Mouse (Mus musculus): ENCODE results near the gene Slc41a1. TPM values are rescaled to one million over a fixed set of nuclear protein-coding genes. Genes with fewer than 3 reads are reported as not detected.
"Not testable (repeated sequence)": the region's sequence is repeated elsewhere in the genome, so short reads cannot be mapped to it uniquely, and the experiment has no call there.

Slc41a1 gene
- polyA plus RNA-seq, 1 experiment: 55.3 TPM

DNA sequence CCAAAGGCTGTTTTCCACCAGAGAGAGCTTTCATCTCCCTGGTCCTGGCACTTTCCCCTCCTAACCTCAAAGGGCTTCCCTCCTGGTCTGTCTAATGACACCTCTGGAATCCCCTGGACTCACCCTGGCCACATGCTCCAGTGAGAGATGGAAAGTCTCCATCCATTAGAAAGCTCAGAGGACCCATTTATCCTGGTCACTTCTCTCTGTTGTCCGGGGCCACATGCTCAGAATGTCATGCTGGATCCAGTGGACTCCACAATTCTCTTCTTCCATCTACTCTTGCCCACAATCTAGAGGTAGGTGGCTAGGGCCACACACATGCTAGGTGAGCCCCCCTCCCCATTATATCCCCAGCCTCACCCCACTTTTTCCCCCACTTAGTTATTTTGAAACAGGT is 18.3 kb upstream of the Slc41a1 start:
- H3K4me1 ChIP-seq (ENCODE audit: control insufficient read depth, insufficient read depth, low read length): no peaks in the 10 kb centered on the region
- TF ChIP-seq POLR2A (IDR thresholded peaks at IDR 0.05; ENCODE audit: borderline replicate concordance, insufficient read depth, low read length) (no peak), CTCF (IDR thresholded peaks at IDR 0.05; ENCODE audit: borderline replicate concordance, insufficient read depth, low read depth, low read length) (no peak)
- 73% methylated on average over 1 of the region's 1 CpGs for WGBS
- no peak for DNase-seq
- no peaks in the 10 kb centered on the region for H3K27me3 ChIP-seq (ENCODE audit: control insufficient read depth, insufficient read depth, low read length)
- H3K27ac ChIP-seq (ENCODE audit: insufficient read depth, low read length): no peak overlapping the region
- no peak overlapping the region for H3K4me3 ChIP-seq (replicated peaks; ENCODE audit: insufficient read depth, low read depth, low read length)

DNA sequence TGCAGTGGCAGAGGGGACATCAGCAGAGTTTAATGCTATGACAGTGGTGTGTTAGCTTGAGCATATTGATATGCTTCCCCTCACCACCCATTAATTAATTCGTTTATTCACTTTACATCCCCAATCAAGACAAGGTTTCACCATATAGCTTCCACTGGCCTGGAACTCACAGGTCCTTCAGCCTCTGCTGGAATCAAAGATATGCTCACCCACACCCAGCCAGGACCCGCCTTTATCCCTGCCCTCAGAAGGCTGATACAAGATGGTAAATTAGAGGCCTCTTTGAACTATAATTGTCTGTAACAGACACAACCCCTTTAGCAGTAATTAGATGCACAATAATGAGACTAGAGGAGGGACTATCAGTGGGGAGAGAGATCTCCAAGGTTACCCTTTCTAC is 17.6 kb upstream of the Slc41a1 start:
- no peak for DNase-seq
- no peak overlapping the region for H3K4me3 ChIP-seq (replicated peaks; ENCODE audit: insufficient read depth, low read depth, low read length)
- no peak overlapping the region for H3K27ac ChIP-seq (ENCODE audit: insufficient read depth, low read length)
- TF ChIP-seq CTCF (IDR thresholded peaks at IDR 0.05; ENCODE audit: borderline replicate concordance, insufficient read depth, low read depth, low read length): no peak
- no peak for TF ChIP-seq POLR2A (IDR thresholded peaks at IDR 0.05; ENCODE audit: borderline replicate concordance, insufficient read depth, low read length)
- no peaks in the 10 kb centered on the region for H3K4me1 ChIP-seq (ENCODE audit: control insufficient read depth, insufficient read depth, low read length)
- 69% methylated on average over 2 of the region's 2 CpGs for WGBS
- no peaks in the 10 kb centered on the region for H3K27me3 ChIP-seq (ENCODE audit: control insufficient read depth, insufficient read depth, low read length)

DNA sequence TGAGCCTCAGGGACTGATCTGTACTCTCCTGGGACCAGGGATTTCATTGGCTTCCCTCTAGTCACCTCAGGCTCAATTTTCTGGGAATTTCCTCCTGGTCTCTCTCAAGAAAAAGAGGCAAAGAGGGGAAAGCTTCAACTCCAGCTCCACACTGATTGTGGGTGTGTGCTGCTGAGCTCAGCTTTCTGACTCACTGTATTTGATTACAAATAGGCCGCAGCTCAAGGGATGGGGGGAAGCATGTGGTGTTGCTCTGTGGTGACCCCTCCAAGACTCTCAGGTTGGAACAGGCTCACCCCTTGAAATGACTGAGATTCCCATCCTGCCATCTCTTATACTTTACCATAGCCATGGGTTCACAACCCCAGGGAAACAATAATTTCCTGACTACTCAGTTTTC is 15.9 kb upstream of the Slc41a1 start:
- TF ChIP-seq CTCF (IDR thresholded peaks at IDR 0.05; ENCODE audit: borderline replicate concordance, insufficient read depth, low read depth, low read length): no peak
- TF ChIP-seq POLR2A (IDR thresholded peaks at IDR 0.05; ENCODE audit: borderline replicate concordance, insufficient read depth, low read length): no peak
- 97% methylated on average over 1 of the region's 1 CpGs for WGBS
- Histone ChIP-seq H3K4me1 (ENCODE audit: control insufficient read depth, insufficient read depth, low read length) (no peaks in the 10 kb centered on the region), H3K27me3 (ENCODE audit: control insufficient read depth, insufficient read depth, low read length) (no peaks in the 10 kb centered on the region), H3K4me3 (replicated peaks; ENCODE audit: insufficient read depth, low read depth, low read length) (no peak overlapping the region), H3K27ac (ENCODE audit: insufficient read depth, low read length) (no peak overlapping the region)
- DNase-seq: no peak

DNA sequence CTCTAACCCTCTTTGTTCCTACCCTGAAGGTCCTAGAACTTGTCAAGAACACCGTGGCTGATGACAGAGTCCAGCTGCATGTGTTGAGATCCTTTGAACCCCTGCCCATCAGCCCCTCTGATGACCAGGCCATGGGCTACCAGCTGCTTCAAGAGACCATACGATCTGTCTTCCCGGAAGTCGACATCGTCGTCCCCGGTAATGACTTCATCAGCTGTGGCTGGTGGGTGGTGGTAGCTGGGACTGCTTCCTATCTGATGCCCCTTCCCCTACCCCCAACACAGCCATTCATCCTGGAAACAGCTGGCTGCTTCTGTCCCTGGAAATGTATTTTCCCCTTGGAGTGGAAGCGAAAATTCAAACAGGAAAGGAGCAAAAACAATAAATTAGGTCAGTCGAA is 15.3 kb upstream of the Slc41a1 start:
- TF ChIP-seq POLR2A (IDR thresholded peaks at IDR 0.05; ENCODE audit: borderline replicate concordance, insufficient read depth, low read length) (no peak), CTCF (IDR thresholded peaks at IDR 0.05; ENCODE audit: borderline replicate concordance, insufficient read depth, low read depth, low read length) (no peak)
- H3K4me1 ChIP-seq (ENCODE audit: control insufficient read depth, insufficient read depth, low read length): no peaks in the 10 kb centered on the region
- H3K27ac ChIP-seq (ENCODE audit: insufficient read depth, low read length): no peak overlapping the region
- H3K27me3 ChIP-seq (ENCODE audit: control insufficient read depth, insufficient read depth, low read length): no peaks in the 10 kb centered on the region
- 75% methylated on average over 9 of the region's 9 CpGs for WGBS
- no peak overlapping the region for H3K4me3 ChIP-seq (replicated peaks; ENCODE audit: insufficient read depth, low read depth, low read length)
- no peak for DNase-seq

DNA sequence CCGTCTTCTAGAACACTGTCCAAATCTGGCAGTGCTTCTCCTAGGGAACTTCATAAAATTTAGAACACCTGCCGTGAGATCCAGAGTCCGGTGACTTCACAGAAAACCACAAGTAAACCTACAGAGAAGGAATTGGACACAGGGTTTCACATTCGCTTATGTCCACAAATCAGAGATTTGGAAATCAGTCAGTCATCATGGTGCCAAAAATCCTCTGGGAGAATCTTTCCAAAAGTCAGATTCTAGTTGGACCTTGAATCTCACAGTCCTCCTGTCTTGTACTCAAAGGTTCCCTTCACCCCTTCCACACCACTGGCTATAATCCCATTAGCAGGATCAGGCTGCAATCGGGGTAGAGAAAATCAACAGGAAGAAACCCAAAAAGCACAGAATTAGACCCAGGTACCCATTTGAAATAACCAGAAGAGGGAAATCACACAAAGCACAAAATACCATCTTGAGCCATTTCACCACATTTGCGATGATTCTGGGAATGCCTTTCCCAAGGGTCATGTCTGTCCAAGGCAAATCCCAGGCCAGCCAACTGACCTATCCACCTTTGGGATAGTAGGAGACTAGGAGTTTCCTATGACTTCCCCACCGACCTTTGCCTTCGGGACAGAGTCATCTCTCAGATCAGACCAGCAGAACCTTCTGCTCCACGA is 14.5 kb upstream of the Slc41a1 start:
- DNase-seq: no peak
- 80% methylated on average over 9 of the region's 9 CpGs for WGBS
- Histone ChIP-seq H3K27me3 (ENCODE audit: control insufficient read depth, insufficient read depth, low read length) (no peaks in the 10 kb centered on the region), H3K4me3 (replicated peaks; ENCODE audit: insufficient read depth, low read depth, low read length) (no peak overlapping the region), H3K4me1 (ENCODE audit: control insufficient read depth, insufficient read depth, low read length) (no peaks in the 10 kb centered on the region), H3K27ac (ENCODE audit: insufficient read depth, low read length) (no peak overlapping the region)
- TF ChIP-seq POLR2A (IDR thresholded peaks at IDR 0.05; ENCODE audit: borderline replicate concordance, insufficient read depth, low read length) (no peak), CTCF (IDR thresholded peaks at IDR 0.05; ENCODE audit: borderline replicate concordance, insufficient read depth, low read depth, low read length) (no peak)

DNA sequence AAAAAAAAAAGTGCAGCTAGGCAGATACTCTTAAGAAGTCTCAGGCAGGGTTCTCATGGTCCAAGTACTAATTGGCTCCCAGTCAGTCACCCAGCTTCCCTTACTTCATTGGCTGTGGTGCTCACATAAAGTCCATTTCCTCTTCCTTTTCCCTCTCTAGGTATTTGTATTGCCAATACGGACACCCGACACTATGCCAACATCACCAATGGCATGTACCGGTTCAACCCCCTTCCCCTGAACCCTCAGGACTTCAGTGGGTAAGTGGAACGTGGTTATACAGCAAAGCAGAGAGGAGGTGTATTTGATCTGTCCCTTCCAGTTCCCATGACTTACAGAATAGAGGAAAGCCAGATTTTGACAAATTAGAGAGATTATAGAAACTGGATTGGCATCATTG is 13.6 kb upstream of the Slc41a1 start:
- no peak for DNase-seq
- H3K4me1 ChIP-seq (ENCODE audit: control insufficient read depth, insufficient read depth, low read length): no peaks in the 10 kb centered on the region
- WGBS: 94% methylated on average over 4 of the region's 4 CpGs
- TF ChIP-seq CTCF (IDR thresholded peaks at IDR 0.05; ENCODE audit: borderline replicate concordance, insufficient read depth, low read depth, low read length): no peak
- TF ChIP-seq POLR2A (IDR thresholded peaks at IDR 0.05; ENCODE audit: borderline replicate concordance, insufficient read depth, low read length): no peak
- no peaks in the 10 kb centered on the region for H3K27me3 ChIP-seq (ENCODE audit: control insufficient read depth, insufficient read depth, low read length)
- H3K27ac ChIP-seq (ENCODE audit: insufficient read depth, low read length): no peak overlapping the region
- no peak overlapping the region for H3K4me3 ChIP-seq (replicated peaks; ENCODE audit: insufficient read depth, low read depth, low read length)

DNA sequence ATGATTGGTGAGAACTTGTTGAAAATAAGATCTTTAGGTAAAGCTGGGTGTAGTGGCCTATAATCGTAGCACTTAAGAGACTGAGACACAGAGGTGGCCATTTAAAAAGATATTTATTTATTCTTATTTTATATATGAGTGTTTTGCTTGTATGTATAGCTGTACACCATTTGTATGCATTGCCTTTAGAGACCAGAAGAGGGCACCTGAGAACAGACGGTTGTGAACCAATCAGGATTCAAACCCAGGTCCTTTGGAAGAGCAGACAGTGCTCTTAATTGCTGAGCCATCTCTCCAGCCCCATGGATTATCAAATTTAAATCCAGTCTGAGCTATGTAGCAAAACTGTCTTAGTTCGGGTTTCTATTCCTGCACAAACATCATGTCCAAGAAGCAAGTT is 13.1 kb upstream of the Slc41a1 start:
- Histone ChIP-seq H3K27ac (ENCODE audit: insufficient read depth, low read length) (no peak overlapping the region), H3K4me1 (ENCODE audit: control insufficient read depth, insufficient read depth, low read length) (no peaks in the 10 kb centered on the region), H3K4me3 (replicated peaks; ENCODE audit: insufficient read depth, low read depth, low read length) (no peak overlapping the region), H3K27me3 (ENCODE audit: control insufficient read depth, insufficient read depth, low read length) (no peaks in the 10 kb centered on the region)
- TF ChIP-seq CTCF (IDR thresholded peaks at IDR 0.05; ENCODE audit: borderline replicate concordance, insufficient read depth, low read depth, low read length): no peak
- TF ChIP-seq POLR2A (IDR thresholded peaks at IDR 0.05; ENCODE audit: borderline replicate concordance, insufficient read depth, low read length): no peak
- 90% methylated on average over 3 of the region's 3 CpGs for WGBS
- no peak for DNase-seq

DNA sequence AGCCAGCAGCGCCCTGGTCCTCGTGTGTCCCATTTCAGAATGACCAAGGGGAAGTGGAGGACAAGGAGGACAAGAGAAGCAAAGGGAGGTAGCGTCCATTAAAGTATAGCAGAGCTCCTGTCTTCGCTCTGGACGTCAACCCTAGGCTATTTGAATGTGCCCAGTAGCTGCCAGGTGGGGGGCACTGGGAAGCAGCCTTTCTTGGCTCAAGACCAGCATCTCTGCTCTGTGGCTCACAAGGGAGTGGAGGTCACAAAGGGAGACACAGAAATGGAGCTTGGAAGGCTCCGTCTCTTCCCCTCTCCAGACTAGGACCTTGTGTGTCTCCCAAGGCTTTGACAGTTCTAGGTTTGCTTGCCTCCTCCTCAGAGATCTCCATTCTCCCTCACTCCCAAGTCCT is 10.4 kb upstream of the Slc41a1 start:
- no peak for DNase-seq
- no peak overlapping the region for H3K4me3 ChIP-seq (replicated peaks; ENCODE audit: insufficient read depth, low read depth, low read length)
- H3K27ac ChIP-seq (ENCODE audit: insufficient read depth, low read length): no peak overlapping the region
- no peak for TF ChIP-seq POLR2A (IDR thresholded peaks at IDR 0.05; ENCODE audit: borderline replicate concordance, insufficient read depth, low read length)
- no peak for TF ChIP-seq CTCF (IDR thresholded peaks at IDR 0.05; ENCODE audit: borderline replicate concordance, insufficient read depth, low read depth, low read length)
- WGBS: 29% methylated on average over 6 of the region's 6 CpGs
- H3K27me3 ChIP-seq (ENCODE audit: control insufficient read depth, insufficient read depth, low read length): no peaks in the 10 kb centered on the region
- H3K4me1 ChIP-seq (ENCODE audit: control insufficient read depth, insufficient read depth, low read length): no peaks in the 10 kb centered on the region

DNA sequence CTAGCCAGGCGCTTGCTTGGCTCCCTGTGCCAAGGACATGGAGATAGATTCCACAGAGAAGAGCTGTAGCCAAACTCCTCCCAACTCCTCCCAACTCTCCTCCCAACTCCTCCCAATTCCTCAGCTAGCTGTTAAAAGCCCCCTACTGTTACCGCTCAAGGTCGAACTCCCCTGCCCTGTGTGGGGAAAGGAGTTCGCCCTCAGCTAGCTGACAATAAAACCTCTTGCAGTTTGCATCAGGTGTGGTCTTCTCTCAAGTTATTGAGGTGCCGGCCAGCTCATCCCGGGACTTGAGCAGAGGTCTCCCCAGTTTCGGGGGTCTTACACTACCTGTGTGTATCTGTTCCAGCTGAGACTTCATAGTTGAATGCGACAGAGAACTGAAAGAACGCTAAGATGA is 6.9 kb upstream of the Slc41a1 start:
- H3K27ac ChIP-seq (ENCODE audit: insufficient read depth, low read length); DNase-seq; H3K4me3 ChIP-seq (replicated peaks; ENCODE audit: insufficient read depth, low read depth, low read length); H3K4me1 ChIP-seq (ENCODE audit: control insufficient read depth, insufficient read depth, low read length); H3K27me3 ChIP-seq (ENCODE audit: control insufficient read depth, insufficient read depth, low read length): not testable (repeated sequence)
- whole genome bisulfite sequencing: 58% methylated on average over 9 of the region's 9 CpGs

Data from cerebellum, adult 2 months (tissue).